Mouse (Mus musculus) lung, adult 2 months (tissue): ENCODE results near the gene Pou6f1.

Source experiments
- CTCF ChIP-seq: fragments of 200-500 bp; IDR thresholded peaks from 2 replicates; pipeline ENCODE4 v1.5.1; 2011; ENCODE audit warnings: mild to moderate bottlenecking, low read length, control low read depth; ENCODE audit not compliant: insufficient read depth
- POLR2A ChIP-seq: fragments of 200-500 bp; IDR thresholded peaks from 2 replicates; pipeline ENCODE4 v1.6.1; 2011; ENCODE audit warnings: low read depth, mild to moderate bottlenecking, control low read depth, low read length, borderline replicate concordance; ENCODE audit errors: extremely low read depth

DNA sequence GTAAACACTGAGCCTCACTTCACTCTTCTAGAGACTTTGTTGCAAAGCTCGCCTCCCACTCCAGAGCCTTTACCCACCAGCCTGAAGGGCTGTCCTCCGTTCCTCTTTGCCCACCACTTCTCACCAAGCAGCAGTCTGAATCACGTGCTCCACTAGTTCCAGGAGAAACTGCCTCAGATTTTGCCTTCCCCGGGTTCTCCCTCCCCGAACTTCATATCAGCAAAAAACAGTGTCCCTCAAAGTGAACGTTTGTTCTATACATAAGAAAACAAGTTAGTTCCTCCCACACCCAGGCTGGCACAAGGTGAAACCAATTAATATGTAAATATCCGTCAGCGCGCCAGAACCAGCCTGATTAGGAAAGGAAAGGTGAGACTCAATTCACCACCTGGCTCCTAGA lies 35.5 kb upstream of the Pou6f1 start:
- TF ChIP-seq POLR2A = no peak
- no peak for TF ChIP-seq CTCF
